Mouse (Mus musculus) T-cell, adult 2 months (primary cell): ENCODE measurements around the gene H2al1f.
"Not testable (repeated sequence)": the region's sequence is repeated elsewhere in the genome, so short reads cannot be mapped to it uniquely, and the experiment has no call there.

Experiments used
- DNase-seq: peaks from one replicate; pipeline ENCODE4 v3.0.0; 2022; ENCODE audit warnings: low spot score

H2al1f gene

DNA sequence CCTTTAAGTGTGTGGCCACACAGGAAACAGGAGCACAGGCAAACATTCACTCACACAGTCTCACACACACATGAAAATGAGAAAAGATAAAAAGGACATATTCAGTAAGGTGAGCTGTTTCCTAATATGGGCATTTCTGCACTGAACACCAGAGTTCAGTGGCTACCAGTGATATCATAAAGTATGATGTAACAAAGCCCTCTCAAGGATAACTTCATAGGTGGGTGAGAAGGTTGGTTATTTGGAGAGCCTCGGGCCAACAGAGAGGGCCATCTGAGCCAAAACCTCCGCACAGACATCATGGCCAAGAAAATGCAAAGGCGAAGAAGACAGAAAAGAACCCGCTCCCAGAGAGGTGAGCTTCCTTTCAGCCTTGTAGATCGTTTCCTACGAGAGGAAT is at the start of gene H2al1f:
Gene H2al1f, plus strand, starts transcription at position 301 of the 400 bp plus-strand sequence.
- not testable (repeated sequence) for DNase-seq

DNA sequence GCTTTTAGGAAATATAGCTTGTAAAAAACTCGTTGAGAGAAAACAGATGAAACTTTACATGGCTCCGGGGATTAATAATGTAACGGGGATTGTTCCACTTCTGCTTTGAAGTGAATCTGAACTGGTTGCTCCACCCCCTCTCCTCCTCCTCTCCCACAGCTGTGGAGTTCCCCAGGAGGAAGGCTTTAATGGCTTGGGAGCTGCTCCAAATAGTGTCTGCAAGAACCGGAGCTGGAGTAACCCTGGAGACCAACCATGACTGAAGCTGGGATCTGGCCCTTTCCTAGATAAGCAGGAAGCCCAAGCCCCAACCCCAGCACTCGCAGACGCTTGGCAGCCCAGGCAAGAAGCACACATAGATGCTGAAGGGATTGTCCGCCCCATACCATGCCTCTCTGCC is 47.2 kb upstream of the H2al1f start:
- DNase-seq, result no peak

DNA sequence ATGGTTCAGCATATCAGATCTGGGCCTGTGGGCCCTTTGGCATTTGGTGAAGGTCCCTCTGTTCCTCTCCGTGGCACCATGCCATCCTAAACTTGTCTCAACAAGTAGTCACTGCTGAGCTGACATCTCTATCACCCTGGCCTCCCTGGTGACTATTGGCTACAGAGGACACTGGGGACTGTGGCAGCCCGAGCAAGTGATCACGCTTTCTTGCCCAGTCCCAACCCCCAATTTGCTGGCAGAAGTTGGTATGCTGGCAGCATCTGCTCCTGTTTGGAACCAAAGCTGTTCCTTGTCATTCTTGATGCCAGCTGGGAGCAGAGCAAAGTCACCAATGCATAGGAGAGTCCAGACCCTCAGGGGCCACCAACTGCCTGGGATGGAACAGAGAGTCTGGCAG is 45.9 kb upstream of the H2al1f start:
- DNase-seq, result no peak

DNA sequence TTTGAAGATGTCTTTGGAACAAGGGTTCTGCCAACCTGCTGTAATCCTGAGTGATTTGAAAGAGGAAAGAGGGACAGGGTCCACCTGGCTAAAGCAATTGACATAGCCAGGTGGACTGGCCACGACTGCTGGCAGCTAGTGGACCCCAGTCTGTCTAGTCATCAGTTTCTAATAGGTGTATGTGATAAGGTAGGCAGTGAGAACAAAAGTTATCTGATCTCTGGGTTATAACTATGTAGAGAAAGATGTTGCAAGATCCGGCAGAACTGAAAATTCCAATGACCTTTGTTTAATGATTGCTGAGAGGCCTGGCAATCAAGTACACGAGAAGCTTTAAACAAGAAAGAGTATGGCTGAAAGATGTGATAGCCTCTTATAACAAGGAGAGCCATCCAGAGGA is 41.8 kb upstream of the H2al1f start:
- DNase-seq, result no peak

DNA sequence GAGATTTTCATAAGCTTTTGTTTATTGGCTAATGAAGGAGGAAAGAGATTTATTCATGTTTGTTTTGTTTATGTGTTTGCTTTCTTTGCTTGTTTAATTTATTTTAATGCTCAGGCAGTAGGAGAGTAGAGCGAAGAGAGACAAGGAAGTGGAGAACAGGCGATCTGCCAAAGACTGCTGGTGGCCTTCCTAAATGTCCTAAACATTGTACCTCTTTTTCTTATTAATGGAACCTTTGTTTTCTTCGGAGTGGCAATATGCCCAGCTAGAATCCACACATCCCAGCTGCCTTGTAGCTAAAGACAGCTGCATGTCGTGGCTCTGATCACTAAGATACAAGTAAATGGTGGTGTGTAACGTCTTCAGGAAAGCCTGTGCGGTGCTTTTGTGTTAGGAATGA is 37.9 kb upstream of the H2al1f start:
- DNase-seq, result no peak

DNA sequence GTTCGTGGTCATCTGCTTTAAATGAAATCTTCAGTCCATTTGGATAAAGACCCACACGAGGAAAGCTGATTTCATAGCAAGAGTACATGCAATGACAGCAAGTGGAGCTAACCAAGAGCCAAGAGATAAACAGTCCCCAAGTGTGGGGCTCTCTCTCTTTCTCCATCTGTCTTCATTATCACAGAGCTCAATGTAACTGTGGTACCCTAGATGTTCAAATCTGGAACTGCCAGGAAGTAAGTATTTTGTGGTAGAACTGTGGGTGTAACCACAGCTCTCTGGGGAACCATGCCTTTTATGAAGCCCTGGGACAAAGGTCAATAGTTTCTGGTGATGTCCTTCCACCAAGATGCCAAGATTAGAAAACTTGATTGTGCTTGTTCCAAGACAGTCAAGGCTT is 34.2 kb upstream of the H2al1f start:
- DNase-seq, result no peak

DNA sequence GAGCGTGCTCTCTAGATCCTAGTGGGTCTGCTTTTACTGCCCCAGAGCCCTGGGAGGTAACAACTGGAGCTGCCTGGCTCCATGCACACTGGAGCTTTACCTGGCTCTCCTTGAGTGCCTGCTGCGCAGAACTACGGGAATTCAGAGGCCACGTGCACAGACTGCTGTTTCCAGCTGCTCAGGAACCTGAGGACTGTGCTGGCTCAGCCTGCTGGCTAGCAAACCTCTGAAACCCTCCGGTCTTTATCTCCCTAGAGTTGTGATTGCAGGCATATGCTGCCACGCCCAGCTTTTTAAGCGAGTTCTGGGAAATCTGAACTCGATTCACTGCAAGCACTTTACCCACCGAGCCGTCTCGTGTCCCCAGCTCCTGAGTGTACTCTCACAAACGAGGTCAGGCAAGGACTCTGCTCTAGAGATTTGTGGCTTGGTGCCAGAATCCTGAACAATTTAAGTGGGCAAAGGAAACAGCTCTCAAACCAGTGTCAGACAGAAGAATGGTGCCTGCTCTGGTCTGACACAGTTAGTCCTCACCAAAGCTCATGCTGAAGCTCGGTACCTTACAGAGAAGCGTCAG is 26.6 kb upstream of the H2al1f start:
- DNase-seq, result no peak

DNA sequence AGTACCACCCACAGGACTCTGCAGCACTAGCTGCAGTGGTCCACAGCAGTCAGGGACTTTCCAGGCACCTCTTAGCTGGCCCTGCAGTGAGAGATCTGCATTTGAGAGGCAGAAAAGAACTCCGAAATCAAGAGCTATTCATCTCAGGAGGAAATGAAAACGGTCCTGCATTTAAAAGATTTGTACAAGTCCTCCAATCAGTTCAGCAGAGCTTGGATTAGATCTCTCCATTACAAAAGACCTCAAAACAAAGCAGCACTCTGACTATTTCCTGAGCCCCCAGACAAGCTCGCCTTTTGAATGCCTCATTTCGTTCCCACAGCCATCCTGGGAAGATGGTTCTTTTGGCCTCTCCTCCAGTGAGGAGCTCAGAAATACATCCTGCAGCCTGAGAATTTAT is 25.7 kb upstream of the H2al1f start:
- no peak for DNase-seq

DNA sequence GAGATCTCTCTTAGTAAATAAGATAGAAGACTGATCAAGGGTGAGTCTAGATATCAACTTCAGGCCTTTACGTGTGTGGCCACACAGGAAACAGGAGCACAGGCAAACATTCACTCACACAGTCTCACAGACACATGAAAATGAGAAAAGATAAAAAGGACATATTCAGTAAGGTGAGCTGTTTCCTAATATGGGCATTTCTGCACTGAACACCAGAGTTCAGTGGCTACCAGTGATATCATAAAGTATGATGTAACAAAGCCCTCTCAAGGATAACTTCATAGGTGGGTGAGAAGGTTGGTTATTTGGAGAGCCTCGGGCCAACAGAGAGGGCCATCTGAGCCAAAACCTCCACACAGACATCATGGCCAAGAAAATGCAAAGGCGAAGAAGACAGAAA is 16.0 kb upstream of the H2al1f start, which contains the start of gene H2al1a:
Gene H2al1a, plus strand, starts transcription at position 301 of the 400 bp plus-strand sequence.
- not testable (repeated sequence) for DNase-seq

DNA sequence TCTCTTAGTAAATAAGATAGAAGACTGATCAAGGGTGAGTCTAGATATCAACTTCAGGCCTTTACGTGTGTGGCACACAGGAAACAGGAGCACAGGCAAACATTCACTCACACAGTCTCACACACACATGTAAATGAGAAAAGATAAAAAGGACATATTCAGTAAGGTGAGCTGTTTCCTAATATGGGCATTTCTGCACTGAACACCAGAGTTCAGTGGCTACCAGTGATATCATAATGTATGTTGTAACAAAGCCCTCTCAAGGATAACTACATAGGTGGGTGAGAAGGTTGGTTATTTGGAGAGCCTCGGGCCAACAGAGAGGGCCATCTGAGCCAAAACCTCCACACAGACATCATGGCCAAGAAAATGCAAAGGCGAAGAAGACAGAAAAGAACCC is 12.8 kb upstream of the H2al1f start, which contains the start of gene H2al1b:
Gene H2al1b, plus strand, starts transcription at position 301 of the 400 bp plus-strand sequence.
- not testable (repeated sequence) for DNase-seq

DNA sequence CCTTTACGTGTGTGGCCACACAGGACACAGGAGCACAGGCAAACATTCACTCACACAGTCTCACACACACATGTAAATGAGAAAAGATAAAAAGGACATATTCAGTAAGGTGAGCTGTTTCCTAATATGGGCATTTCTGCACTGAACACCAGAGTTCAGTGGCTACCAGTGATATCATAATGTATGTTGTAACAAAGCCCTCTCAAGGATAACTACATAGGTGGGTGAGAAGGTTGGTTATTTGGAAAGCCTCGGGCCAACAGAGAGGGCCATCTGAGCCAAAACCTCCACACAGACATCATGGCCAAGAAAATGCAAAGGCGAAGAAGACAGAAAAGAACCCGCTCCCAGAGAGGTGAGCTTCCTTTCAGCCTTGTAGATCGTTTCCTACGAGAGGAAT is 9.6 kb upstream of the H2al1f start, which contains the start of gene H2al1c:
Gene H2al1c, plus strand, starts transcription at position 301 of the 400 bp plus-strand sequence.
- not testable (repeated sequence) for DNase-seq

DNA sequence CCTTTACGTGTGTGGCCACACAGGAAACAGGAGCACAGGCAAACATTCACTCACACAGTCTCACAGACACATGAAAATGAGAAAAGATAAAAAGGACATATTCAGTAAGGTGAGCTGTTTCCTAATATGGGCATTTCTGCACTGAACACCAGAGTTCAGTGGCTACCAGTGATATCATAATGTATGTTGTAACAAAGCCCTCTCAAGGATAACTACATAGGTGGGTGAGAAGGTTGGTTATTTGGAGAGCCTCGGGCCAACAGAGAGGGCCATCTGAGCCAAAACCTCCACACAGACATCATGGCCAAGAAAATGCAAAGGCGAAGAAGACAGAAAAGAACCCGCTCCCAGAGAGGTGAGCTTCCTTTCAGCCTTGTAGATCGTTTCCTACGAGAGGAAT is 6.4 kb upstream of the H2al1f start, which contains the start of gene H2al1d:
Gene H2al1d, plus strand, starts transcription at position 301 of the 400 bp plus-strand sequence.
- DNase-seq, result not testable (repeated sequence)

DNA sequence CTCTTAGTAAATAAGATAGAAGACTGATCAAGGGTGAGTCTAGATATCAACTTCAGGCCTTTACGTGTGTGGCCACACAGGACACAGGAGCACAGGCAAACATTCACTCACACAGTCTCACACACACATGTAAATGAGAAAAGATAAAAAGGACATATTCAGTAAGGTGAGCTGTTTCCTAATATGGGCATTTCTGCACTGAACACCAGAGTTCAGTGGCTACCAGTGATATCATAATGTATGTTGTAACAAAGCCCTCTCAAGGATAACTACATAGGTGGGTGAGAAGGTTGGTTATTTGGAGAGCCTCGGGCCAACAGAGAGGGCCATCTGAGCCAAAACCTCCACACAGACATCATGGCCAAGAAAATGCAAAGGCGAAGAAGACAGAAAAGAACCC is 3.3 kb upstream of the H2al1f start, which contains the start of gene H2al1e:
Gene H2al1e, plus strand, starts transcription at position 301 of the 400 bp plus-strand sequence.
- DNase-seq, result not testable (repeated sequence)

DNA sequence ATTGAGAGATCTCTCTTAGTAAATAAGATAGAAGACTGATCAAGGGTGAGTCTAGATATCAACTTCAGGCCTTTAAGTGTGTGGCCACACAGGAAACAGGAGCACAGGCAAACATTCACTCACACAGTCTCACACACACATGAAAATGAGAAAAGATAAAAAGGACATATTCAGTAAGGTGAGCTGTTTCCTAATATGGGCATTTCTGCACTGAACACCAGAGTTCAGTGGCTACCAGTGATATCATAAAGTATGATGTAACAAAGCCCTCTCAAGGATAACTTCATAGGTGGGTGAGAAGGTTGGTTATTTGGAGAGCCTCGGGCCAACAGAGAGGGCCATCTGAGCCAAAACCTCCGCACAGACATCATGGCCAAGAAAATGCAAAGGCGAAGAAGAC is 3.0 kb downstream of the H2al1f start, which contains the start of gene H2al1g:
Gene H2al1g, plus strand, starts transcription at position 301 of the 400 bp plus-strand sequence.
- DNase-seq, result not testable (repeated sequence)

DNA sequence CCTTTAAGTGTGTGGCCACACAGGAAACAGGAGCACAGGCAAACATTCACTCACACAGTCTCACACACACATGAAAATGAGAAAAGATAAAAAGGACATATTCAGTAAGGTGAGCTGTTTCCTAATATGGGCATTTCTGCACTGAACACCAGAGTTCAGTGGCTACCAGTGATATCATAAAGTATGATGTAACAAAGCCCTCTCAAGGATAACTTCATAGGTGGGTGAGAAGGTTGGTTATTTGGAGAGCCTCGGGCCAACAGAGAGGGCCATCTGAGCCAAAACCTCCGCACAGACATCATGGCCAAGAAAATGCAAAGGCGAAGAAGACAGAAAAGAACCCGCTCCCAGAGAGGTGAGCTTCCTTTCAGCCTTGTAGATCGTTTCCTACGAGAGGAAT is 6.2 kb downstream of the H2al1f start, which contains the start of gene H2al1h:
Gene H2al1h, plus strand, starts transcription at position 301 of the 400 bp plus-strand sequence.
- DNase-seq, result not testable (repeated sequence)

DNA sequence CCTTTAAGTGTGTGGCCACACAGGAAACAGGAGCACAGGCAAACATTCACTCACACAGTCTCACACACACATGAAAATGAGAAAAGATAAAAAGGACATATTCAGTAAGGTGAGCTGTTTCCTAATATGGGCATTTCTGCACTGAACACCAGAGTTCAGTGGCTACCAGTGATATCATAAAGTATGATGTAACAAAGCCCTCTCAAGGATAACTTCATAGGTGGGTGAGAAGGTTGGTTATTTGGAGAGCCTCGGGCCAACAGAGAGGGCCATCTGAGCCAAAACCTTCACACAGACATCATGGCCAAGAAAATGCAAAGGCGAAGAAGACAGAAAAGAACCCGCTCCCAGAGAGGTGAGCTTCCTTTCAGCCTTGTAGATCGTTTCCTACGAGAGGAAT is 9.4 kb downstream of the H2al1f start, which contains the start of gene H2al1i:
Gene H2al1i, plus strand, starts transcription at position 301 of the 400 bp plus-strand sequence.
- not testable (repeated sequence) for DNase-seq

DNA sequence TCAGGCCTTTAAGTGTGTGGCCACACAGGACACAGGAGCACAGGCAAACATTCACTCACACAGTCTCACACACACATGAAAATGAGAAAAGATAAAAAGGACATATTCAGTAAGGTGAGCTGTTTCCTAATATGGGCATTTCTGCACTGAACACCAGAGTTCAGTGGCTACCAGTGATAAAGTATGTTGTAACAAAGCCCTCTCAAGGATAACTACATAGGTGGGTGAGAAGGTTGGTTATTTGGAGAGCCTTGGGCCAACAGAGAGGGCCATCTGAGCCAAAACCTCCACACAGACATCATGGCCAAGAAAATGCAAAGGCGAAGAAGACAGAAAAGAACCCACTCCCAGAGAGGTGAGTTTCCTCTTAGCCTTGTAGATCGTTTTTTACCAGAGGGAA is 12.6 kb downstream of the H2al1f start, which contains the start of gene H2al1j:
Gene H2al1j, plus strand, starts transcription at position 301 of the 400 bp plus-strand sequence.
- DNase-seq, result not testable (repeated sequence)

DNA sequence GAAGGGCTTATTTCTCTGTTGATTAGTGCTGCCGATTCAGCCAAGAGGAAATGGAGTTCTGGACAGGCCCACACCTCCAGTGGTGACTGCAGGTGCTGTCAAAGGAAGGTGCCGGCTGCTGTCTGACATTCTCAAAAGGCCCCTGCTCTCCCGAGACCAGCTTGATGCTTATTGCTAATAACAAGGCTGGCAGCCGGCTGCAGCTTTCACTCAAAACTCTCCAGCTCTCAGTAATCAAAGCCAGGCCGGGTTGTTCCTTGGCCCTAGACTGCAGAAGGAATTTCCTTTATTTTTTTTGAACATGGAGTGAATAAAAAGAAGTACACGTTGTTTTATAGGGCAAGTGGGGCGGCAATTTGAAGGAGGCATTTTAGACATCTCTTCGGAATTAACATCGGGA is 30.8 kb downstream of the H2al1f start:
- DNase-seq, result no peak

DNA sequence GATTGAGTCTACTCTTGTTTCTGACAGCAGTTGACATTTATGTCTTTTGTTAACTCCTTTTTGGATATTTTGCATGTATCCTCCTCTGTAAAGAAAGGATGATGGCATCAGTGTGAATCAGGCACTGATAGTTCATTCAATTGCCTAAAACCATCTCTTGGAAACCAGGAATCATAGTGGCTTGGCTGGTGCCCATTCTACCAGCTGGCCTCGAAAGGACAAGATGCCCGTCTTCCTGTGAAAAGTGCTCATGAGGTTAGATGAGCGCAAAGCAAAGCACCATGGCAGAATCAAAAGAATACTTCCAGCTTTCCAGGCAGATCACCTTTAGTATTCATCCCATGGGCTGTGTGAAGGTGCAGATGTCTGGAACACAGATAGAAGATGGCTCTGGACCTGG is 31.8 kb downstream of the H2al1f start:
- DNase-seq, result no peak

DNA sequence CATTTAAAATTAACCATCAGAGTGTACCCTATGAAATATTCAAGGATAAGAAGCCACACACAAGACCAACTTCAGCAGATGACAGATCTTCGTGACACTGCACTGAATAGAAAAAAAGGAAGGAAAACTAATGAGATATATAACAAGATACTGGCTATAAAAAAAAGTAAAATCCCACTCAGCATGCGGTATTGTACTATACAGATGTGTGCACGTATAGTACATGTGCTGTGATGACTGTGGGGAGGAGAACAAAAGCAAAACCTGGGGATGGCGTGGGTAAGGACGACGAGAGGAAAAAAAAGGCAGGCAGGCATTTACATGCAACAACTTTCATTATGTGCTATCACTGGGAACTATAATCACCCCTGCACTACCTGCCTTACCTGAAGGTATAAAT is 45.9 kb downstream of the H2al1f start:
- DNase-seq, result no peak

DNA sequence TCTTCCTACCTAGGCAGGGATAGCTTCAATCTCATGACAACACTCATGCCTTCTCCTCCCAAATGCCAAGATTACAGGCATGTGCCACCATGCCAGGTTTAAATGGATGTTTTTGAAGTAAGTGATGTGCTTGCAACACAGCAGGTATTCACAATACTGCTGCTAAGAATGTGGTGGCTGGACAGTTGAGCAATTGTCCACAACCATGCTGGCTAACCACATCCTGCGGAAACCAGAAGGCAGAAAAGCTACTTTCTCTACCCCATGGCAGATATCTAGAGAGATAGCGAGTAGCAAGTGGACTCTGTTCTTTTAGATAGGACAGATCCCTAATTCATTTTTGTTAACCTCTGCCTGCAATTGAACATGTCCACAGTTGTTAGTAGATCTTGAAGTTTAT is 46.3 kb downstream of the H2al1f start:
- no peak for DNase-seq

DNA sequence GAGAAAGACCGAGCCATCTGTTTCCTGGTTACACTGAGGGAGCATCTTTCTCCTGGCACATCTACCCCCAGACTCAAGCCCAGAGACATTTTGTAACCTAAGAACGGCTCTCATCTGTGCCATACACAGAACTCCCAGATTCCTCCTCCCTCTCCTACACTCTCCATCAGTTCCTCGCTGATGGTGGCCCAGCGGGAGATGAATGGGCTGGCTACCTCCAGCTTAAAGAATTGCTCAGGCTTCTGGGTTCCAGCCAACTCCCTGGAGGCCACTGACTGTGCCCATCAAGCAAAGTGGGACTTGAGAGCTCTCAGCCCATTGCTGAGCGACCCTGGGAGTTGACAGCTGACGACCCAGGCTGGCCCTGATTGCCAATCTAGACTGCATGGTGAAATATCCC is 48.9 kb downstream of the H2al1f start:
- no peak for DNase-seq
